Mouse (Mus musculus) stomach, embryonic 14.5 days (tissue): ENCODE results near the gene Tubb1. TPM values are rescaled to one million over a fixed set of nuclear protein-coding genes. Genes with fewer than 3 reads are reported as not detected.

ENCODE experiments used
- ATAC-seq: fragments of 200-750 bp; cut with Nextera tagmentation; 2 replicates; pipeline ENCODE4 v1.8.0; 2017; ENCODE audit warnings: low read depth, moderate TSS enrichment; ENCODE audit not compliant: insufficient number of reproducible peaks, insufficient read depth, low FRiP score
- H3K27ac ChIP-seq: fragments of 300-500 bp; sonication (generic); 2 replicates; pipeline ENCODE4 v1.5.1; 2014; ENCODE audit warnings: mild to moderate bottlenecking, low read length, moderate library complexity, mixed read lengths
- H3K27me3 ChIP-seq: fragments of 300-500 bp; sonication (generic); 2 replicates; pipeline ENCODE4 v1.6.1; 2014; ENCODE audit warnings: low read length, control low read depth, mixed read lengths; ENCODE audit not compliant: control insufficient read depth, insufficient read depth
- H3K36me3 ChIP-seq: fragments of 300-500 bp; sonication (generic); 2 replicates; pipeline ENCODE4 v1.6.1; 2014; ENCODE audit warnings: mild to moderate bottlenecking, control low read depth, low read length, moderate library complexity, mixed read lengths; ENCODE audit not compliant: control insufficient read depth, insufficient read depth
- H3K4me1 ChIP-seq: fragments of 300-500 bp; sonication (generic); 2 replicates; pipeline ENCODE4 v1.6.1; 2014; ENCODE audit warnings: low read length, control low read depth, mixed read lengths; ENCODE audit not compliant: control insufficient read depth, insufficient read depth
- H3K4me2 ChIP-seq: fragments of 300-500 bp; sonication (generic); replicated peaks from 2 replicates; pipeline ENCODE4 v1.6.1; 2014; ENCODE audit warnings: low read depth, low read length, control low read depth
- H3K4me3 ChIP-seq: fragments of 300-500 bp; sonication (generic); 2 replicates; pipeline ENCODE4 v1.5.1; 2014; ENCODE audit warnings: low read depth, low read length, control low read depth
- H3K9ac ChIP-seq: fragments of 300-500 bp; sonication (generic); replicated peaks from 2 replicates; pipeline ENCODE4 v1.6.1; 2014; ENCODE audit warnings: low read depth, mild to moderate bottlenecking, control low read depth, low read length, moderate library complexity, mixed read lengths
- H3K9me3 ChIP-seq: fragments of 300-500 bp; sonication (generic); 2 replicates; pipeline ENCODE4 v1.6.1; 2016; ENCODE audit warnings: low read depth, low read length, control low read depth; ENCODE audit not compliant: control insufficient read depth
- WGBS: fragments of 180-500 bp; shearing (Covaris S2); extraction: QIAGEN DNeasy Blood & Tissue Kit; methylation state at CpG from one replicate; pipeline ENCODE4 v1.1.7; 2014; 5-methylcytosine and 5-hydroxymethylcytosine counted together
- polyA plus RNA-seq: library from polyadenylated mRNA; unstranded; fragments of >200 nt; fragmentation: Nextera tagmentation; extraction: Ambion mirVana; gene quantifications from 2 replicates; pipeline ENCODE4 v1.2.1, GENCODE M21; 2014

The Tubb1 gene
- polyA plus RNA-seq, 1 experiment from 2014 or later: 1.4 TPM

- no peak for ATAC-seq
- Histone ChIP-seq H3K27ac (no peak overlapping the region), H3K4me3 (no peak overlapping the region), H3K36me3 (no peaks in the 10 kb centered on the region), H3K9me3 (no peaks in the 10 kb centered on the region), H3K27me3 (no peaks in the 10 kb centered on the region), H3K4me2 (no peak overlapping the region), H3K4me1 (no peaks in the 10 kb centered on the region), H3K9ac (no peak overlapping the region)
- 34% methylated on average over 5 of the region's 5 CpGs for WGBS
Measured at GRCm38 (mm10) chr2:174502321-174502720, 51.8 kb downstream of the Tubb1 start.

DNA sequence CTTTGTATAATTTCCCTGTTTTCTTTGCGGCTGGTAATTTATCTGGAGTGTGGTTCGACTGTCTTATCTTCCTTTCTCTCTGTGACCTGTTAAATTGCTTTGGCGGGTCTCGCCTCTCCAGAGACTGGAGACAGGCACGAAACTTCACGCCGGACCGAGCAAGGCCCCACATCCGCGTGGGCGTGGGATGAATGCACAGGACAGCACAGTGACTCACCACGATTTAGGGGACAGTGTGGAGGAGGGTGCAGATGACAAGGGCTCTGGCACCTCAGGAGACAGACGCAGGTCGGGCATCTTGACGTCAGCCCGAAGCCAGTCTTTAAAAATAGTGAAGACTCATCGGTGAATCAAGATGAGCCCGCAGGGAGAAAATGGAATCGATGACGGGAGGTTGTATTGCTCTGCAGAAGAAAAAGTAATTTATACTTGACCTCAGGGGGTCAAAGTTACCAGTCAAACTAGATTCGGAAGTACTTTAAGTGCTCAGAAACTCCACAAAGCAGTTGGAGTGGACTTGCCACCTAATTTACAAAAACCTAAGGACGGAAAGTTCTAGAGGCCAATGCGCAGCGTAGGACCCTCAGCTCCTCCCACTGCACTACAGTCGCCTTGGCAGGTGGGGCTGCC, 52.5 kb downstream of the Tubb1 start:
- H3K27me3 ChIP-seq: no peaks in the 10 kb centered on the region
- H3K4me1 ChIP-seq: no peaks in the 10 kb centered on the region
- no peaks in the 10 kb centered on the region for H3K36me3 ChIP-seq
- no peak; the same call in 1 of the 2 replicates for ATAC-seq
- WGBS: 62% methylated on average over 25 of the region's 25 CpGs
- H3K4me2 ChIP-seq: no peak overlapping the region
- H3K9ac ChIP-seq: no peak overlapping the region
- no peak overlapping the region for H3K4me3 ChIP-seq
- H3K9me3 ChIP-seq: no peaks in the 10 kb centered on the region
- H3K27ac ChIP-seq: no peak overlapping the region

Other genes with a start within 250 kb of the Tubb1 start
- gene Gnas, start 166.4 kb upstream of the Tubb1 start, polyA plus RNA-seq: 1,470 and 1,806 TPM in 2 replicates
- 6.9 and 7.2 TPM in 2 replicates for gene Gm20721, start 104.0 kb upstream of the Tubb1 start, polyA plus RNA-seq
- gene Nelfcd, start 34.9 kb upstream of the Tubb1 start, polyA plus RNA-seq: 117 and 125 TPM in 2 replicates
- gene Ctsz, start 11.7 kb upstream of the Tubb1 start, polyA plus RNA-seq: 167 and 176 TPM in 2 replicates
- gene Atp5e, start 13.4 kb downstream of the Tubb1 start, polyA plus RNA-seq: 875 and 936 TPM in 2 replicates
- gene Prelid3b, start 22.4 kb downstream of the Tubb1 start, polyA plus RNA-seq: 99.9 and 101 TPM in 2 replicates
- gene Zfp831, start 192.8 kb downstream of the Tubb1 start, polyA plus RNA-seq: 0.03 and 0.04 TPM in 2 replicates